Mouse (Mus musculus) lung, embryonic 16.5 days (tissue): ENCODE results near the gene Tysnd1. TPM values are rescaled to one million over a fixed set of nuclear protein-coding genes. Genes with fewer than 3 reads are reported as not detected.

ENCODE experiments used
- ATAC-seq: fragments of 200-750 bp; cut with Nextera tagmentation; 2 replicates; pipeline ENCODE4 v1.8.0; 2017; ENCODE audit warnings: low read depth, mild to moderate bottlenecking, moderate library complexity
- H3K27ac ChIP-seq: fragments of 300-500 bp; sonication (generic); 2 replicates; pipeline ENCODE4 v1.5.1; 2014; ENCODE audit warnings: mild to moderate bottlenecking, control low read depth, low read length
- H3K27me3 ChIP-seq: fragments of 300-500 bp; sonication (generic); 2 replicates; pipeline ENCODE4 v1.6.1; 2014; ENCODE audit warnings: low read depth, low read length, mixed read lengths; ENCODE audit not compliant: control insufficient read depth, insufficient read depth
- H3K36me3 ChIP-seq: fragments of 300-500 bp; sonication (generic); 2 replicates; pipeline ENCODE4 v1.6.1; 2014; ENCODE audit warnings: low read length; ENCODE audit not compliant: control insufficient read depth, insufficient read depth
- H3K4me1 ChIP-seq: fragments of 300-500 bp; sonication (generic); replicated peaks from 2 replicates; pipeline ENCODE4 v1.6.1; 2014; ENCODE audit warnings: low read length, mixed read lengths; ENCODE audit not compliant: control insufficient read depth, insufficient read depth
- H3K4me2 ChIP-seq: fragments of 300-500 bp; sonication (generic); 2 replicates; pipeline ENCODE4 v1.6.1; 2014; ENCODE audit warnings: low read depth, low read length, control low read depth
- H3K4me3 ChIP-seq: fragments of 300-500 bp; sonication (generic); 2 replicates; pipeline ENCODE4 v1.5.1; 2014; ENCODE audit warnings: mild to moderate bottlenecking, low read length, control low read depth
- H3K9ac ChIP-seq: fragments of 300-500 bp; sonication (generic); 2 replicates; pipeline ENCODE4 v1.6.1; 2014; ENCODE audit warnings: low read length, control low read depth
- H3K9me3 ChIP-seq: fragments of 300-500 bp; sonication (generic); 2 replicates; pipeline ENCODE4 v1.6.1; 2016; ENCODE audit warnings: low read length; ENCODE audit not compliant: control insufficient read depth
- WGBS: fragments of 180-500 bp; shearing (Covaris S2); extraction: QIAGEN DNeasy Blood & Tissue Kit; methylation state at CpG from one replicate; pipeline ENCODE4 v1.1.7; 2014; 5-methylcytosine and 5-hydroxymethylcytosine counted together
- polyA plus RNA-seq: library from polyadenylated mRNA; unstranded; fragments of >200 nt; fragmentation: Nextera tagmentation; extraction: Ambion mirVana; gene quantifications from 2 replicates; pipeline ENCODE4 v1.2.1, GENCODE M21; 2015

Gene Tysnd1
- polyA plus RNA-seq, 1 experiment from 2014 or later: 19.2 TPM

GRCm38 (mm10) chr10:61675935-61676334, 19.4 kb upstream of the Tysnd1 start:
- ATAC-seq: no peak
- H3K27me3 ChIP-seq: no peaks in the 10 kb centered on the region
- 65% methylated on average over 3 of the region's 3 CpGs for WGBS
- peaks cover 6% of the 10 kb centered on the region for H3K36me3 ChIP-seq
- no peaks in the 10 kb centered on the region for H3K9me3 ChIP-seq
- peaks cover 7% of the 10 kb centered on the region for H3K4me1 ChIP-seq
- H3K4me2 ChIP-seq: no peak overlapping the region
- no peak overlapping the region for H3K4me3 ChIP-seq
- no peak overlapping the region for H3K27ac ChIP-seq
- H3K9ac ChIP-seq: no peak overlapping the region

DNA sequence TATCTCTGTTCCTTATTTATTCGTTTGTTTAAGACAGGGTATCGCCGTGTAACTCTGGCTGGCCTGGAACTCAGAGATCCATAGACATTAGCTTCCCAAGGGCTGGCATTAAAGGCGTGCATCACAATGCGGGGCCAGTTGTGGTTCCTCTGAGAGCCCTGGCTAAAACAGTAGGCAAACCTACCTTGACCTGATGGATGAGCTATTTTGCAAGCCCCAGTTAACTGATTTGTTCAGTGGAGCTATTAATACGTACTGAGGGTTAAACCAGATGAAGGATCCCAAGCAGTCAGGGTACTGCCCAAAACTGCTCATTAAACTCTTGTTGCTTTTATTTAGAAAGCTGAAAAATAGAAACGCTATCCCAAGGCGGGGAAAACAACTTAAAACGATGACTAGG, 15.8 kb upstream of the Tysnd1 start:
- Histone ChIP-seq H3K27ac (peak overlapping the region; percentile 90), H3K4me3 (peak overlapping the region; percentile 91), H3K9ac (peak overlapping the region; percentile 75), H3K9me3 (no peaks in the 10 kb centered on the region), H3K36me3 (peaks cover 4% of the 10 kb centered on the region; the same call in 1 of the 2 replicates), H3K4me2 (peak overlapping the region; percentile 58), H3K27me3 (no peaks in the 10 kb centered on the region), H3K4me1 (peaks cover 16% of the 10 kb centered on the region)
- WGBS: 32% methylated on average over 9 of the region's 9 CpGs
- ATAC-seq: peak; percentile 9; the same call in 1 of the 2 replicates

DNA sequence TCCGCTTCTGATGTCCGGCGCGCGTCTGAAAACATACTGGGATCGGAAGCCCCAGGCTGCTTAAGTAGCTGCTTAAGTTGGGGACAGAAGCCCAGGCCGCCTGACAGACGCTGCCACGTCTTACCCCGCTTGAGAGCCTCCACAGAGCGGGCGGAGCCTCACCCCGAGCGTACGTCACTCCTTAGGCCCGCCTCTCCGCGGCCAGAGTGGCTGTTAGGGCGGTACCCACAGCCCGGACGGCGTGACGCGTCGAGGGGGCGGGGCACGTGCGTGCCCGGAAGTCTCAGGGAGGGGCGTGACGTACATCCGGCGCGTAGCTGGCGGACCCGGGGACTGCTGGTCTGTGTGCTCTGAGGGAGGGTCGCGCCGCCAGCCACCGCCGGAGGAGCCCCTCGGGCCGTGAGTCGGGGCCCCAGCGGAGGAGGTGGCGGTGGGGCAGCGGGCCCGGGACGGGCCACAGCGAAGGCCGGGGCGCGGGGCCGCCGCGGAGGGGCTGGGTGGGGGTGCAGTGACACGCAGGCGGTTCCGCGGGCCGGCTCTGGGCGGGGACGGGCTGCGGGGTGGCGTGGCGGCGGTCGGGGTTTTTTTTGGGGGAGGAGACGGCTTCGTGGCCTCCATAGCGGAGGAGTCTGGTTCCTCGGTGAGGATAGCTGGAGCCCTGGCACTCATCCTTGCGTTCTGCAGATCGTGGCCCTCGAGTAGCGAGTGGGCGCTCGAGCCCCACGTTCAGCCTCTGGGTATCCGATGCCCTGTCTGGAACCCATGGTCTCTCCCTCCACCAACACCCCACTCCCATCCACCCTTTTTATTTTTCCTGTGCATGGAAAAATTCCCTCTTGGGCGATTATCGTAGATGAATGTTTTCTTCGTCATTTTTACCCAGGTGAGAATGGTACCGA, 15.1 kb upstream of the Tysnd1 start, which contains the start of gene Sar1a:
Gene Sar1a (plus strand): TSS at position 285 of the 899 bp plus-strand sequence.
- H3K4me3 ChIP-seq: peak within 1 kb of the TSS; percentile 91
- peak within 1 kb of the TSS; percentile 91 for H3K9ac ChIP-seq
- peaks cover 11% of the 10 kb centered on the region for H3K36me3 ChIP-seq
- ATAC-seq: peak; percentile 100
- peak within 1 kb of the TSS; percentile 88 for H3K4me2 ChIP-seq
- no peaks in the 10 kb centered on the region for H3K9me3 ChIP-seq
- H3K27ac ChIP-seq: peak within 1 kb of the TSS; percentile 90
- peaks cover 16% of the 10 kb centered on the region for H3K4me1 ChIP-seq
- no peaks in the 10 kb centered on the region for H3K27me3 ChIP-seq
- WGBS: under 1% methylated on average over 69 of the region's 84 CpGs

DNA sequence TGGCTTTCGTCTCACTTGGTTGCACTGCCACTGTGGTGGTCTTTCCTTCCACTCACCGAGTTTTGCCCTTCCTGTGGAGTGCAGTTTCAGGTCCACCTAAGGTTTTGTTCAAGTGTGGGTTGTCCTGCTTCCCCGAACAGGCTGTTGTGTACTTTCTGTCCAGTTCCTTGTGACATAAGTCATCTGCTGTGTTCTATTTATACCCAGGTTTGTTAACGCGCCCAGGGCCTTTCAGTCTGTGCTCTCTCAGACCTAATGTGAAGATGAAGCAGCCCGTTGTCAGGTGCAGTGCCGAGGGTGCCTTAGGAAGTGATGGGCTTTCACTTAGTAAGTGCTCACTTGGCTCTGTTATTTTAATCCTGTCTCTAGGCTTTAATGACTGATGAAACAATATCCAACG, 5.9 kb upstream of the Tysnd1 start:
- 89% methylated on average over 8 of the region's 8 CpGs for WGBS
- Histone ChIP-seq H3K4me1 (no peaks in the 10 kb centered on the region), H3K4me3 (no peak overlapping the region), H3K4me2 (no peak overlapping the region), H3K9ac (no peak overlapping the region), H3K36me3 (peaks cover 59% of the 10 kb centered on the region), H3K27me3 (no peaks in the 10 kb centered on the region), H3K9me3 (no peaks in the 10 kb centered on the region), H3K27ac (no peak overlapping the region)
- no peak for ATAC-seq

DNA sequence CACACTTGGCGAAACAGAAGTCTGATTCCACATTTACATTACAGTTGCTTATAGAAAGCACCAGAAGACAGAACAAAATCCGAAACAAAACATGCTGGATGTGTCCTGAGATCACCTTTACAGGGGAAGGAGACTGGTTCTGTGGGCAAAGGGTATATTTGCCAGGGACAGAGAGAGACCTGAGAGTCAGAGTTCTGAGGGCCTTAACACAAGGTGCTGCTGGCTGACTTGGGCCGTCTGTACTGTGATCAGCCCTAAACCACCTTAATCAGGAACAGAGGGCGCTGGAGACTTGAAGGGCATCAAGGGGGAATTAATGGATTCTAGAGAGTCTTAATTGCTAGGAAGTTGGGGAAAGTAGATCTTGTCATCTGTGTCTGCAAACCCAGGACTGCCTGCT, 1.8 kb upstream of the Tysnd1 start:
- no peak overlapping the region for H3K4me2 ChIP-seq
- no peak overlapping the region for H3K27ac ChIP-seq
- no peaks in the 10 kb centered on the region for H3K9me3 ChIP-seq
- peaks cover 34% of the 10 kb centered on the region for H3K36me3 ChIP-seq
- WGBS: 79% methylated on average over 4 of the region's 4 CpGs
- peaks cover 13% of the 10 kb centered on the region for H3K4me1 ChIP-seq
- no peak overlapping the region for H3K9ac ChIP-seq
- H3K4me3 ChIP-seq: no peak overlapping the region
- H3K27me3 ChIP-seq: no peaks in the 10 kb centered on the region
- ATAC-seq: no peak

DNA sequence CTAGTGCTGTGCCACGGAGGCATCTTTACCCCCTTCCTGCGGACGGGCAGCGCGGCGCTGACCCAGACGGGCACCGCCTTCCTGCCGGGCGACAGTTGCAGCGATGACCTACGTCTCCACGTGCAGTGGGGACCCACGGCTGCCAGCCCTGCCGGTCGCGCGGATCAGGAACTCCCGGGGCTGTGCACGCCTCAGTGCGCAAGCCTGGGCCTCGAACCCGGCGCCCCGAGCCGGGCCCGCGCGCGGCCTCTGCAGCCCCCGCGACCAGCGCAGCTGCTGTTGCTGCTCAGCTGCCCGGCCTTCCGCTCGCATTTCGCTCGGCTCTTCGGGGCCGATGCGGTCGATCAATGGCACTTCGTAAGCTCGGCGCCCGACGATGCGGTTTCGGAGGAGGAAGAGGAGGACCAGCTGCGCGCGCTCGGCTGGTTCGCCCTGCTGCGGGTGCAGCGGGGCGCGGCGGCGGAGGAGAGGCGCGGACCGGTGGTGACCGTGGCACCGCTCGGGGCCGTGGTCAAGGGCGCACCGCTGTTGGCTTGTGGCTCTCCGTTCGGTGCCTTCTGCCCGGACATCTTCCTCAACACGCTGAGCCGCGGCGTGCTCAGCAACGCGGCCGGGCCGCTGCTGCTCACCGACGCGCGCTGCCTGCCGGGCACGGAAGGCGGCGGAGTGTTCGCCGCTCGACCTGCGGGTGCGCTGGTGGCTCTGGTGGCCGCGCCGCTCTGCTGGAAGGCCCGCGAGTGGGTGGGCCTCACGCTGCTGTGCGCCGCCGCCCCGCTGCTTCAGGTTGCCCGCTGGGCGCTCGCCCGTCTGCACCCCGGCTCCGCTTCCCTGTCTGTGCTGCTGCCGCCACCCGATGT, 617 bp downstream of the Tysnd1 start:
- H3K4me1 ChIP-seq: peaks cover 13% of the 10 kb centered on the region
- peak overlapping the region; percentile 100 for H3K4me2 ChIP-seq
- H3K27ac ChIP-seq: peak overlapping the region; percentile 15; the same call in 1 of the 2 replicates
- peak overlapping the region; percentile 95 for H3K4me3 ChIP-seq
- H3K36me3 ChIP-seq: peaks cover 18% of the 10 kb centered on the region
- whole genome bisulfite sequencing: under 1% methylated on average over 102 of the region's 111 CpGs
- no peaks in the 10 kb centered on the region for H3K9me3 ChIP-seq
- peak overlapping the region; percentile 75 for H3K9ac ChIP-seq
- H3K27me3 ChIP-seq: no peaks in the 10 kb centered on the region
- peak; percentile 13; the same call in 1 of the 2 replicates for ATAC-seq

DNA sequence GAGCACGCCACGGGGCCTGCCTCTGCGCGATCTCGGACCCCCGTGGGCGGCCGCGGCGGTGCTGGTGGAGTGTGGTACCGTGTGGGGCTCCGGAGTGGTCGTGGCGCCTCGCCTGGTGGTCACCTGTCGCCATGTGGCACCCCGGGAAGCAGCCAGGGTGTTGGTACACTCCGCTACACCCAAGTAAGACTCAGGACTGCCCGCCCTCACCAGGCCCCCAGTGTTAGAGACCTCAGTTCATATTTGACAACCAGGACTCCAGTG, 1.2 kb downstream of the Tysnd1 start:
- H3K36me3 ChIP-seq: peaks cover 12% of the 10 kb centered on the region
- H3K9ac ChIP-seq: peak overlapping the region; percentile 75
- peak overlapping the region; percentile 100 for H3K4me2 ChIP-seq
- H3K27me3 ChIP-seq: no peaks in the 10 kb centered on the region
- 9% methylated on average over 19 of the region's 19 CpGs for WGBS
- ATAC-seq: no peak
- no peaks in the 10 kb centered on the region for H3K9me3 ChIP-seq
- peak overlapping the region; percentile 95 for H3K4me3 ChIP-seq
- no peak overlapping the region for H3K27ac ChIP-seq
- H3K4me1 ChIP-seq: peaks cover 13% of the 10 kb centered on the region

- Histone ChIP-seq H3K9me3 (no peaks in the 10 kb centered on the region), H3K27ac (no peak overlapping the region), H3K36me3 (peaks cover 9% of the 10 kb centered on the region), H3K4me3 (peak overlapping the region; percentile 95), H3K4me2 (peak overlapping the region; percentile 100), H3K9ac (0 out of 2 replicates have a peak overlapping the region, but pooled peaks have one; percentile 75), H3K4me1 (peaks cover 13% of the 10 kb centered on the region), H3K27me3 (no peaks in the 10 kb centered on the region)
- ATAC-seq: no peak
- 83% methylated on average over 2 of the region's 2 CpGs for WGBS
Observed at GRCm38 (mm10) chr10:61697028-61697427, 1.7 kb downstream of the Tysnd1 start.

GRCm38 (mm10) chr10:61704663-61705062, 9.3 kb downstream of the Tysnd1 start:
- Histone ChIP-seq H3K36me3 (peaks cover 11% of the 10 kb centered on the region), H3K9me3 (no peaks in the 10 kb centered on the region), H3K9ac (no peak overlapping the region), H3K4me3 (no peak overlapping the region), H3K27ac (no peak overlapping the region), H3K27me3 (no peaks in the 10 kb centered on the region), H3K4me2 (no peak overlapping the region), H3K4me1 (no peaks in the 10 kb centered on the region)
- 68% methylated on average over 4 of the region's 4 CpGs for WGBS
- ATAC-seq: no peak
